In the genomic region with DNA sequence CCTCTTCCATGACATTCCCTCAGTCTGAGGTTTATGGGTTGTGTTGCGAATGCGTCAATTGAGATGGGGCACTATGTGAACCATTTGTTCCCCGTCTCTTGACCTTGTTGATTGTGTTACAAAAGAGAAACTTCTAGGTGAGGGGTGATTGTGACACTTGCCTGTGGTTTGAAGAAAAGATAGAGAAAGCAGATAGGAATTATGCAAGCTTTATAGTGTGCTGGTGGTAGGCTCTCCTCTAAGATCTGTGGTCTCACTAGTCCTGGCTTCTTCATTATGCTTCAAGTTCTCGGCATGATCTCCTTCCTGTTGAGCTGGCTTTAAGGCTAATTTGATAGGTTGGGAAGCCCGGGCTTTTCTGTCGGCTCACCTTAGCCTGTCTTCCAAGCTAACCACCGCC, we compare ENCODE assay signal across 20 mouse cellular contexts.
"Had no signal": no experiment of that assay in that cellular context is flagged by ENCODE, and none has a peak within 500 bp of the region (broad histone marks: within the 10 kb centered on the region; RNA-seq: fewer than 3 reads in every experiment).

No protein-coding gene starts in this region.

- ATAC-seq: intestine, postnatal 0 days; midbrain, embryonic 16.5 days had no signal

- H3K9me3 ChIP-seq: lung, embryonic 15.5 days; midbrain, embryonic 12.5 days; neural tube, embryonic 12.5 days; neural tube, embryonic 15.5 days had no signal

- H3K9ac ChIP-seq: liver, embryonic 14.5 days; lung, embryonic 15.5 days; midbrain, embryonic 12.5 days; neural tube, embryonic 12.5 days; neural tube, embryonic 15.5 days had no signal

- H3K4me1 ChIP-seq: lung, embryonic 15.5 days; midbrain, embryonic 12.5 days; neural tube, embryonic 12.5 days; neural tube, embryonic 15.5 days had no signal

- H3K4me2 ChIP-seq: lung, embryonic 15.5 days; midbrain, embryonic 12.5 days; neural tube, embryonic 12.5 days; neural tube, embryonic 15.5 days had no signal

- H3K4me3 ChIP-seq: left cerebral cortex, adult 2 months; lung, embryonic 15.5 days; midbrain, embryonic 12.5 days; neural tube, embryonic 12.5 days; neural tube, embryonic 15.5 days had no signal

- H3K27me3 ChIP-seq: lung, embryonic 15.5 days; midbrain, embryonic 12.5 days; neural tube, embryonic 12.5 days; neural tube, embryonic 15.5 days had no signal

- H3K27ac ChIP-seq: left cerebral cortex, adult 2 months; liver, embryonic 14.5 days; lung, embryonic 15.5 days; midbrain, embryonic 12.5 days; neural tube, embryonic 12.5 days; neural tube, embryonic 15.5 days; stomach, postnatal 0 days had no signal

- DNase-seq: kidney, adult 2 months; kidney, postnatal 10 days; kidney, postnatal 36 days; layer of hippocampus, postnatal 36 days; lung, adult 18-20 months; lung, postnatal 10 days; lung, postnatal 36 days; retina, postnatal 1 day; thymus, adult 2 months; thymus, postnatal 14 days; thymus, postnatal 4 days had no signal

- H3K36me3 ChIP-seq: lung, embryonic 15.5 days; midbrain, embryonic 12.5 days; neural tube, embryonic 12.5 days; neural tube, embryonic 15.5 days had no signal
